Mouse (Mus musculus) heart, postnatal 0 days (tissue): ENCODE results near the gene Lrfn3.

Source experiments
- CTCF ChIP-seq: IDR thresholded peaks from 2 replicates; pipeline ENCODE4 v1.5.1; 2016; ENCODE audit warnings: antibody characterized with exemption, control low read depth, low read depth
- EP300 ChIP-seq: IDR thresholded peaks from 2 replicates; pipeline ENCODE4 v1.6.1; 2016; ENCODE audit warnings: antibody characterized with exemption, low read depth

GRCm38 (mm10) chr7:30306083-30306779 lies 56.3 kb downstream of the Lrfn3 start:
- TF ChIP-seq CTCF (peak; percentile 37), EP300 (no peak)
